Mouse (Mus musculus) retina, postnatal 1 day (tissue): Measurements from ENCODE around the gene Slc15a2.

Experiments used
- DNase-seq: peaks from one replicate; pipeline ENCODE4 v3.0.0-alpha.2; 2012

The Slc15a2 gene

DNA sequence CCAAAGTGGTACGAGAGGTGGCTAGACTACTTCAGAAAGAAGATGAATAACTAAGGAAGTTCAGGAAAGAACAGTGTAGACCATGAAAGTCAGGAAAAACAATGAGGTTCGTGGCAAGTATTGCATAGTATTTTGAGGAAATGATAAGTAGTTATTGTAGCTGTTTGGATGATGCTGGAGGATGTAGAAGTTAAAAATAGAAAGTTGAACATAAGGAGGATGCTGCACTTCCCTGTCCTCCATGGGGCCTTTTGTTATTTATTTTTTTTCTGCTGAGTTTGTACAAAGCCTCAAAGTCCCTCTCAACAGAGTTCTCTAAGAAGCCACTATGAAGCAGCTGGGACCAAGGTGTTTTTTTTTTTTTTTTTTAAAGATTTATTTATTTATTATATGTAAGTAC, 37.0 kb downstream of the Slc15a2 start:
- DNase-seq: no peak

DNA sequence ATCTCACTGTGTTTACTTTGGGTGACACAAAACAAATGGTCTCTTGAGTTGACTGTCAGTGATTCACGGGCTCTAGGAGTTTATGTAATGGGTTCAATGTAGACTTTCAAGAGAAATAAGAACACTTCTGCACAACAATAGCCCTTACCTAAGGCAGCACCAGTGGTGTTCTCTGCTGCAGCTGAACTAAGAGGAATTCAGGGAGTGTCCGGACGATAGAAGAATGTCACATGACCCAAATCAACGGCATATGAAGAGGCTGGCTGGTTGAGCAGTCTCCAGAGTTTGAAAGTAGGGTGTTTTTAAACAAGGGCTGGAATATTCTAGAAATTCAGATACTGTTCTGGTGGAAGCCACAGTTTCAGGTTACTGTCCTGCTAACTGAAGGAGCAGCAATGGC, 37.7 kb downstream of the Slc15a2 start:
- DNase-seq: no peak

DNA sequence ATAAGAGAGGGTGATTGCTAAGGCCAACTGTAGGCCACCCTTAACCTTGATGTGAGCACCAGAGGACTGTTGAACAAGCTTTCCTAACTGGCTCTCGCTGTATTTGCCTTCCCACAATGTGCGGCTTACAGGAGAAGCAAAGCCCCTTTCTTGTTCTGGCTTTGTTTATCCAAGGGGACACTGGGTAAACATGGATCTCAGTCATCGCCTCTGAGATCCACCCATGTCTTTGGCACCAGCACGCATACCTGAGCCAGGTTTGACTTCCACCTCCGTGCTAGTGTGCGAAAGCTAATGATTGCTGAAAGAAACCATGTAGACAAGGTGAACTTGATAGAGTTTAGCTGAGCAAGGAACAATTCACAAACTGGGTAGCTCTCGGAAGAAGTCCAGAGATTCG, 41.2 kb downstream of the Slc15a2 start:
- no peak for DNase-seq

DNA sequence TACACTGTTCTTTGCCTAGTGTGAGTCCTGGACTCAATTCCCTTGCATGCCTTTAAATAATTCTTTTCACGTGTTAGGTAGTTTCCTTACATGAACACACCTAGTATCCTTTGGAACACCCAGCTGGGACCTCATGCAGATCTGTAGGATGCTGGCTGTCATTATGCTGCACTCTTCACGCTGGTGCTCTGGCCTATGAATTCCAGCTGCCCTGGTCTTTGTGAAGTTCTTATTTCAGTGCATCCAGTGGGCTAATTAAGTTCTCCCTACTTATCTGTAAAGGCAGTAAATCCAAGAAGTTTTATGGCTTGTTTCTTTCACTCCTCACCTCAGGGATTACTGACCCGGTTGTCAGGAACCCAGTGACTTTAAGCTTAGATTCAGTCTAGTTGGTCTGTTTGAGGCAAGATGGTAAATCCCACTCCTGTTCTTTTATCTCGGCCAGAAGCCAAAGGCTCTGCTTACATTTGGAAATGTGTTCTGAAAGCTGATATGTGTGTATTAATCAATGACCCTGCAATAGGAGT, 45.3 kb downstream of the Slc15a2 start:
- no peak for DNase-seq

DNA sequence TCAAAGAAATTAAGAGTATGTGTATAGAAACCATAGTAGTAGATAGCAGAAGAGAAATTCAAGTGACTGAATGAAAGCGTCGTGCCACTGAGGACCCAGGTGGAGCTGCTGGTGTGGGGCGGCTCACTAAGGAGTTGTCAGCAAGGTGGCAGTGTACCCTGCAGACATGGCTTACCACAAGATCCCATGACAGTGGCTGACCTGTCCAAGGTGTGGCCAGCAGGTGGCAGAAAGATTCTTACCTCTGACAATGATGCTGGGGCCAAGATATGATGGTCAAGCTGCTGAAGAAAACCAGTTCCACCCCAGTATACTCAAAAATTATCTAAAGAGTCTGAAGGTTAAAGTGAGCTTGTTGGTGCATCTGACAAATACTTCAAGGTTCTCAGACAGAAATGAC, 49.3 kb downstream of the Slc15a2 start:
- DNase-seq: no peak

DNA sequence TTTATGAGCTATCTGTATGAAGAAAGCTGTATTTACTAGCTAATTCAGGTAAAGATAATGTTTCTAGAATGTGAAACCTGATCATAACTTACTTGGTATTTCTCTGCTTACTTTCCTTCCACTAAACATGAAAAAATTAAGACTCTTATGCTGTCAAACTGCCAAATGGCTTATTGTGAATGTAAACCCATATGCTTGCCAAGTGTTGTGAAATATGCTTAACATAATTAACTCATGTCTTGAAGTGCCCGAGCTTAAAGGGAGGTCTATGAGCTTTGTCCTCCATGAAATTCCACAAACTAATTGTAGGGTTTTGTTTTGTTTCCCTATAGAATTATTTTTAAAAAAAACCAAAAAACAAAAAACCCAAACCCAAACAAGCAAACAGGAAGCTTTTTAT, 50.9 kb downstream of the Slc15a2 start:
- no peak for DNase-seq

DNA sequence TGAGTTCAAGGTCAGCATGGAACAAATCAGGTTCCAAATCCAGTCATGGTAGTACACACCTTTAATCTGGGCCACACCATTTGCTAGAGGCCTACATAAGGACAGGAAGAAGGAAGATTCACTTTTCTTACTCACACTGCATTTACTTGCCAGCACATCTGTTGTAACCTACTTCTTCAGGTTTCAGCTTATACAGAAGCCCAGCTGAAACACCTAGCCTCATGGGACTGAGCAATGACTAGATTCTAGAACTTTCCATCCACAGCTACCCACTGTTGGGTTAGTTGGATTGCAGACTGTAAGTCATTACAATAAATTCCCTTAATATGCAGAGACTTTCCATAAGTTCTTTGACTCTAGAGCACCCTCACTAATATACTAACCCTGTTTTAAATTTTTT, 52.2 kb downstream of the Slc15a2 start:
- DNase-seq: no peak

DNA sequence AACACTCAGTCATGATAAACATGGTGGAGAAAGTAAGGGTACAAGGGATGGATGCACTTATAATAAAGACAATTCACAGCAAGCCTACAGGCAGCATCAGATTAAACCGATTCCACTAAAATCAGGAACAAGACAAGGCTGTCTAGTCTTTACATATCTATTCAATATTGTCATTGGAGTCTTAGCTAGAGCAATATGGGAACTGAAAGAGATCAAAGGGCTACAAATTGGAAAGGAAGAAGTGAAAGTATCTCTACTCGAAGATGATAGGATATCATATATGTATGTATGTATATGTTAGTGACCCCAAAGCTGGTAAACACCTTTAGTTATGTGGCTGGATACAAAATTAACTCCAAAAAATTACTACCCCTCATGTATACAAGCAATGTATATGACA, 55.8 kb downstream of the Slc15a2 start:
- no peak for DNase-seq

DNA sequence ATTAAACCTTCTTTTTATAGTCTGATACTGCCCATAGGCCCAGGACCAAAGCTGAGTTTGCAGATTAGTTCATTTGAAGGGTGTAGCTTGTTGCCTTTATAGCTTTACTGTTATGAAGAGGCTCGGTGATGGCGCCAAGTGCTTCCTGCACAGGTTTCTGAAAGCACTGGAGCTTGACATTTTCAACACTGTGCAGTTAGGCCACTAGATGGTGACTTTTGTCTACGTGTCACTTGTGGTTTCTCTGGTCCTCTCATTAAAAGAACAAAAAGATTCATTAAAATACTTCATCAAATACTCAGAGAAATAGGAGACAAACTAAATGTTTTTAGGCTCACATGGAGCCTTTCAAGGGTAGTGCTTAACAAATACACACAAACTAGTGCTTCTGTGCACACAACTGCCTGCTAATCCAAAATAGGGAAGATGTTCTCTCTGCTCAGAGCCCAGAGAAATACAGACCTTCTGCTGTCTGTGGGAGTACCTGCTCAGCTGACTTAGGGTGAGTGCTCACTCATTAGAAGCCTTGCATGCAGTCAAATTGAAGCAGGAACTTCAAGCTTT, 60.8 kb downstream of the Slc15a2 start:
- DNase-seq: peak; percentile 40

DNA sequence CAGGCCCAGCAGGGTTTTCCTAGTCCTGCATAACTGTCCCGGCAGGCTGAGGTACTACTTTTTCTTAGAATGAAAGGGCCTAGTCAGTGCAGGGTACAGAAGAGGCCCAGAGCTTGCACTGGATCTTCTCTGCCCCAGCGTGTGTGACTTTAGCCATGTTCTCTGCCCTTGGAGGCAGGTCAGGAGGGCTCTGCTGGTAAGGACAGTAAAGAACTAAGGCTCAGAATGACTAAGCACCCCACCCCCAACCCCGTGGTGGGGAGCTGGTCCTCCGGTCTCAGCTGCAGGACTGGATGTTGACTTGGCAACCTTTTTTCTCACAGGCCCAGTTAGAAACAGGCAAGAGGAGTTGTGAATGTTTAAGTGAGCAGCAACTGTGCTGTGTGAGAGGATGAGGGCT, 62.0 kb downstream of the Slc15a2 start:
- peak; percentile 24 for DNase-seq

DNA sequence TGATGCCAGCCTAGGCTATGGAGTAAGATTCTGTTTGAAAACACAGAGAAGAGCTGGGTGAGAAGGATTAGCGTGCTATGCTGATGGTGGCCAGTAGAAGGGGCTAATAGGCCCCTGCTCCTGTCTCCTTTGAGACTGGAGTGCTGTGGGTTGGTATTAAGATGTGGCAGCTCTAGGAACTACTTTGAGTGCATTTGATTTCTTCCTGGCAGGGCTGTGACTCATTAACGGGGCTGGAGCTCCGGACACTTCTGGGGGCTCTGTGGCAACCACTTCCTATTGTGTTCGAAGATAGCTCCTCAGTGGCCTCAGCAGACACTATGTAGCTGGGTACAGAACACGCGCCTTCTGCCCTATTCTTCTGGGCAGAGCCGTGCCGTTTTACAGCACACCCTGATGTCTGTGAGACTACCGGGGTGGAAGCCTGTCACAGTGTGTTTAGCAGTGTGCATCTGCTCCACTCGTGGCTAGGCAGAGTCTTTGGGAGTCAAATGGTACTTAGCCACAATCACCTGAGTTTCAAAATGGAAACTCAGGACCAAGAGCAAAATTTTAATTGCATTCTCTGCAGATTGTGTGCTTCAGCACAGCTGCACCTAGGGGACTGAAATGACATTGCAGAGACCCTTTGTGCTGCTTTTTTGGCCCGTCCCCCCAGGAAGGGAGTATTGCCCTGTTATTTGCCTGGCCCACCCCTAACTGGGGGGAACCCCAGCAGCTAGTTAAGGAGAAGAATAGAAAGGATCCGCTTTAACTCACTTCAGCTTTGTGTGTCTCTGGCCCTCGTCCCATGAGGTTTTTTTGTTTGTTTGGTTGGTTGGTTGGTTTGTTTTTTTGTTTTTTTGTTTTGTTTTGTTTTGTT, 64.3 kb downstream of the Slc15a2 start:
- DNase-seq: peak; percentile 38

DNA sequence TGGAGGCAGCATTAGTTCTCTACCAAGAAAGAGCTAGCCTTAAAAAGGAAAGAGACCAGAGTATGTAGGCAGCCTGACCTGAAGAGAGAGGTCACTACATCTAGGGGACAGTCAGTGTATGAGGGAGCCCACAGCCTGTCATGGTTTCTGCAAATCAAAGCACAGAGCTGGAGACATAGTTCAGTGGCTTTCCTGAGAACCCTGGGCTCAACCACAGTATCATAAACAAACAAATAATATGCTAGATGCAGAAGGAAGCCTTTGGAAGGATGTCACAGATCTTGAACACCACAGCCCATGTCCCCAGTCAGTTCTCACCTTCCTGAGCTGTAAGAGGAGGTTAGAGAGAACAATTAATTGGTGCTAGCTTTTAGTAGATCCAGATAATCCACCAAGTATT, 66.1 kb downstream of the Slc15a2 start:
- no peak for DNase-seq

DNA sequence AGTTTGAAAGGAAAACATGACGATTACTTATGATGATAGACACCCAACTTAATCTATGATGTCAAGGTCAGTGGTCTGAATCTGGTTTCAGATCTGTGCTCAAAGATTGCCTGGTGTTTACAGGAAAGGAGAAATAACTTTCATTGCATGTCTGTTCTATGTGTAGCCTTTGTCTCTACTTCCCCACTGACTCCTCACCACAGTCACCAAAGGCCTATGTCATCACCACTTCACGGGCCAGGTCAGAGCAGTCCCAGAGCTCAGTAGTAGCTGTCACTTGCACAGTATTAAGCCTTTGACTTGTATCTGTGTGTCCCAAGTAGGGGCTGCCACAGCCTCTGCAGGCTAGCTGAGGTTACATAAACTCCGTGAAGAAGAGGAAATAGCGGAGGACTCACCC, 67.3 kb downstream of the Slc15a2 start:
- DNase-seq: no peak

DNA sequence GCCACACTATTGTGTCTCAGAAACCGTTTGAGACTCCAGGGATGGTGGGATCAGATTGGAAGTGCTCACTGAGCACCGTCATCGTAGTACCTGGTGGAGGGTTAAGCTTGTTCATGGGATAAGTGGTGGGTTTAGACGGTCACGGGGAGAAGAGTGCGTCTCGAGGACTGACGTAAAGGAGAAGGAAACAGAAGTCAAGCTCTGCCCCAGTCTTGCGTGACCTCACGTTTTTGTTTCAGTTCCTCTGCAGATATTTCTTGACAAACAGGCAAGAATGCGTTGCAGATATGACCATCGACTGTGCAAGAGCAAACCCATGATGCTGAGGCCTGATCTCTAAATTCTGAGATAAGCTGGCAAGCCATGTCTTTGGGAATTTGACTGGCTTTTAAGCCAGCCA, 73.0 kb downstream of the Slc15a2 start:
- no peak for DNase-seq

DNA sequence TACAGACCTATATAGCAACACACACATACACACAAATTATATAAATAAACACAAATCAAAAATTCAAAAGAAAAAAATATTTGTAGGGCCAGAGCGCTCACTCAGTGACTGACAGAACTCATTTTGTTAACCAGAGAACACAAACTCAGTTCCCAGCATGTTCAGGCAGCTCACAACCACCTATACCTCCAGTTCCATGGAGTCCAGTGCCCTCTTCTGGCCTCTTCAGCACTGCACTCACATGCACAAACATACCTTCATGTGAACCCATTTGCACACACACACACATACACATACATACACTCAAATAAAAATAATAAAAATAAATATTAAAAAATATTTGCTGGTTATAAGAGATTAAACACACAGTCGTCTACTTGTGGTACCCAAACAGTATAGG, 74.0 kb downstream of the Slc15a2 start:
- no peak for DNase-seq

DNA sequence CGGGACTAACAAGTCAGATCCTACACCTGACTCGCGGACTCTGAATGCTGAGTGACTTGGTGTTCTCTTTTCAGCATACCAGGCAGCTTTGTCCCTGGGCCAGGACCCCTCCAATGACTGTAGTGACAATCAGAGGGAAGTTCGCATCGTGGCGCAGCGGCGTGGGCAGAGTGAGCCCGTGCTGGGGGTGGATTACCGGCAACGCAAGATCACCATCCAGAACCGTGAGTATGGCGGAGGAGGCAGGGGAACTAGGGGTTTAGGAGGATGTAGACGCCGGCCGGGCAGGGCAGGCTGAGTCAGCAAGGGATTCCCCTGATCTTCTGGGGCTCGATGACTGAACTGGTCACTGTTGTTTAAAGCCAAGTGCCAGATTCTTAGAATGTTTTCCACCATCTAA, 75.4 kb downstream of the Slc15a2 start:
- no peak for DNase-seq

DNA sequence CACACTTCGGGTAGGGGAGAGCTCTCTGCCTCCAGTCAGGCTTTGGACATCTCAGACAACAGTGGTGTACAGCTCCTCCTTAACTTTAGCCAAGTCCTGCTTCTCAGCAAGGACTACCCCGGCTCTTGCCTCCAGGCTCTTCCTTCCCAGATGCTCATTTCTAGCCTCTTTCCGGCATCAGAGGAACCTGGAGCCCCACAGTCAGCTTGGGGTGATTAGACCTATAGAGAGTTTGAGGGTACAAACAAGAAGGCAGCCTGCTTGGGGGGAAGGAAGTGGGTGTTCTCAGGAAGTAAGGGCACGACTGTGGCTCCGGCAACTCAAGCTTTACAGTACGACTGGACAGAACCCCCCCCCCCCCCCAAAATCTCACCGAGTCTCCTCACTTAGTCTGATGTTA, 76.0 kb downstream of the Slc15a2 start:
- DNase-seq: no peak

DNA sequence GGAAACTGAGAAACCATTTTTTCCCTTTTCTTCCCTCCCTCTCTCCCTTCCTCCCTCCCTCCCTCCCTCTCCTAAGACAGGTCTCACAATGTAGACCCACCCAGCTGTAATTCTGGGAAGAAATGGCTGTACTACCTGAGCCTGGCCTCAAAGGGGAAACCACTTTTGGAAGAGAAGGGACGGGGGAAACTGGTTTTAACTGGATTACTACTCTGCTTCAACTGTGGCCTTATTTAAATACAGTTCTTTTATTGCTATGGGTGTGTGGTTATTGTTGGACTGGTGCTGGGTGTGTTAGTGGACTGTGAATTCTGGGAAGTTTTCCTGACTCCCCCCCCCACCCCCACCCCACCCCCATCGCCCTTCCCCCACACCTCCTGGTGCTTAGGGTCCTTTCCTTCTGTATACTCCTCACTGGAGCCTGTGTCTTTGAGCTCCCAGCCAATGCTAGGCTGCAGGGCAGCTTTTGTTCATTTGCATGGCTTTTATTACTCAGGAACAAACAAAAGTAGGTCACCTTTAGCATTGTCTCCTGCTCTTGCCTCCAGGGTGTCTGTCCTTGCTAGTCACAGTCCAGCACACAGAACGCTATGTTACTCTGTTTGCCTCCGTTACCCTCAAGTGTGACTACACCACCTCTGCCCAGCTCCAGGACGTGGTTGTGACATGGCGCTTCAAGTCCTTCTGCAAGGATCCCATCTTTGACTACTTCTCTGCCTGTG, 76.9 kb downstream of the Slc15a2 start:
- DNase-seq: peak; percentile 54

DNA sequence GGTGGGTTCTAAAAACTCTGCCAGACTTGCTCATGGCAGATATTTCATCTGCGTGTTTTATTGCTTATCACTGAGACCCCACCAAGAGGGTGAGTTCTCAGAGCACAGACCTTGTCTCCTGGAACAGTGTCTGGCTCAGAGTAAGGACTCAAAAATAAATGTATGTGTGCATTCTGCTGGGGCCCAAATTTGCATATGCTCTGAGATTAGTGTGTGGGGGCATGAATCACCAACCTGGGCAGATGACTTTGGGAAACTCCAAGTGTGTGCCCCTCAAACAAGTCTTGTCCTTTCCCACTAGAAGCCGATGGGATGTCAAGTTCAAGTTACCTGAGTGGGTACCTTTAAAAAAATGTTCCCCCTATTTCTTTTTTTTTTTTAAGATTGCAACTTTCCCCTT, 84.3 kb downstream of the Slc15a2 start:
- DNase-seq: no peak
